Mouse (Mus musculus) olfactory bulb, adult 2 months (tissue): Measurements from ENCODE around the gene Phf7. TPM values are rescaled to one million over a fixed set of nuclear protein-coding genes. Genes with fewer than 3 reads are reported as not detected.

Experiments used
- H3K27ac ChIP-seq: fragments of 200-500 bp; 2 replicates; pipeline ENCODE4 v1.5.1; 2012; ENCODE audit warnings: low read depth, low read length; ENCODE audit not compliant: insufficient read depth
- H3K4me1 ChIP-seq: fragments of 200-500 bp; 2 replicates; pipeline ENCODE4 v1.6.1; 2012; ENCODE audit warnings: low read length; ENCODE audit not compliant: control insufficient read depth, insufficient read depth
- H3K4me3 ChIP-seq: fragments of 200-500 bp; 2 replicates; pipeline ENCODE4 v1.5.1; 2012; ENCODE audit warnings: mild to moderate bottlenecking, low read depth, low read length, moderate library complexity; ENCODE audit not compliant: insufficient read depth
- CTCF ChIP-seq: fragments of 200-500 bp; IDR thresholded peaks from 2 replicates; pipeline ENCODE4 v1.5.1; 2012; ENCODE audit warnings: low read depth, mild to moderate bottlenecking, low read length, moderate library complexity; ENCODE audit not compliant: insufficient read depth
- POLR2A ChIP-seq: fragments of 200-500 bp; IDR thresholded peaks from 2 replicates; pipeline ENCODE4 v1.6.1; 2012; ENCODE audit warnings: mild to moderate bottlenecking, low read depth, low read length, moderate library complexity; ENCODE audit not compliant: insufficient read depth
- WGBS: fragments of 180-500 bp; shearing (Covaris S2); methylation state at CpG from one replicate; pipeline ENCODE4 v1.1.7; 2018; 5-methylcytosine and 5-hydroxymethylcytosine counted together
- polyA plus RNA-seq: library from polyadenylated mRNA; stranded (reverse); fragments of >200 nt; gene quantifications from 2 replicates; pipeline ENCODE4 v1.2.4, GENCODE M21; 2012; ENCODE audit warnings: low replicate concordance; ENCODE audit not compliant: missing spikeins, insufficient read depth, insufficient read length

Gene Phf7
- polyA plus RNA-seq, 1 experiment: not detected

DNA sequence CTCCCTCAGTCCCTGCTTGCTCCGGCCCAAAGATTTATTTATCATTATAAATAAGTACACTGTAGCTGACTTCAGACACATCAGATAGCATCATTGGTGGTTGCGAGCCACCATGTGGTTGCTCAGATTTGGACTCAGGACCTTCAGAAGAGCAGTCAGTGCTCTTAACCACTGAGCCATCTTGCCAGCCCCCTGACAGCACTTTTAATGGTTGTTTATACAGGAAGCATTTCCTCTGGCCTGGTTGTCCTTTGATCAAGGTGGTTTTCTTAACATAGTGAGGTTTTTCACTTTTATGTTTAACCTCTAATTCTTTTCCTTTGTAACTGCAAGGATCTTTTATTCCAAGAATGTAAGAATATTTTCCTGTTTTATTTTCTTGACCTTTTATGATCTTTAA lies 56.7 kb downstream of the Phf7 start:
- Histone ChIP-seq H3K4me3 (no peak overlapping the region), H3K27ac (no peak overlapping the region), H3K4me1 (peaks cover 13% of the 10 kb centered on the region)
- TF ChIP-seq POLR2A (no peak), CTCF (no peak)
- 67% methylated on average over 2 of the region's 2 CpGs for WGBS

GRCm38 (mm10) chr14:31193791-31194190 lies 57.3 kb downstream of the Phf7 start:
- H3K27ac ChIP-seq: peak overlapping the region; percentile 89; the same call in 1 of the 2 replicates
- no peak overlapping the region for H3K4me3 ChIP-seq
- peaks cover 13% of the 10 kb centered on the region for H3K4me1 ChIP-seq
- 27% methylated on average over 7 of the region's 7 CpGs for WGBS
- TF ChIP-seq POLR2A (no peak), CTCF (no peak)

DNA sequence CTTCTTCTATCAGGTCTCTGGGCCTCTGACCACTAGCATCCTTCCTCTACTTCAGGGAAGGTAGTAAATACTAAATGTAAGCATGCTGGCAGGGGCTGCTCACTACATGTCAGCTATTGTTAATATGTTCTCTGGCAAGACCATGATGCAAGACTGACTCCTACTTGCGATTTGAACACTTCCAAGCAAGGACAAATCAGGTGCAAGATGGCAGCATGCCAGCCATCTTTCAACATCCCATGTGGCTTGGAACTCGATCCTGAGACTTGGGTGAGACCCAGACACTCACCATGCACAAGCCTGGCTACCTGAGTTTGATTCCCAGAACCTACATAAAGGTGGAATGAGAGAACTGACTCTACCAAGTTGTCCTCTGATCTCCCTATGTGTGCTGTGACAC lies 59.2 kb downstream of the Phf7 start:
- H3K4me1 ChIP-seq: peaks cover 13% of the 10 kb centered on the region
- H3K4me3 ChIP-seq: no peak overlapping the region
- TF ChIP-seq CTCF: no peak
- no peak for TF ChIP-seq POLR2A
- WGBS: 32% methylated on average over 2 of the region's 2 CpGs
- H3K27ac ChIP-seq: no peak overlapping the region

DNA sequence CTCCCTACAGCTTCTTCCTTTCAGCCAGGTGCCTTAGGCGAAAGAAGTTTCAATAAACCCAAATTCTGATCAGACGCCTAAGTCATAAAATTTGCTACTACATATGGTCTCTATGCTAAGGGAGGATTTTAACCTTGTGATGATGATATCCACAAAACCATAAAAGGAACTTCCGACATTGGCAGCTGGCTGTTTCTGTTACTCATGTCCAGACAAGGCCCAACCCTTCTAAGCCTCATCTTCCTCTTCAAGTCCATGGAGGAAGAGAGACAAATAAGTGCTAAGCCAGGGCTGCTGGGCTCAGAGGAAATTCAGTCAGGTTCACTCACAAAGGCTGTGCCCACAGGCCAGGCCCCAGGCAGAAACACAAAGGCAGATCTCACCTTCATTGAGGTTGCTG lies 61.8 kb downstream of the Phf7 start:
- no peak for TF ChIP-seq CTCF
- no peak for TF ChIP-seq POLR2A
- Histone ChIP-seq H3K4me3 (no peak overlapping the region), H3K4me1 (0 out of 2 replicates have a peak, but pooled peaks cover 2% of the 10 kb centered on the region), H3K27ac (no peak overlapping the region)
- 95% methylated on average over 3 of the region's 3 CpGs for WGBS

DNA sequence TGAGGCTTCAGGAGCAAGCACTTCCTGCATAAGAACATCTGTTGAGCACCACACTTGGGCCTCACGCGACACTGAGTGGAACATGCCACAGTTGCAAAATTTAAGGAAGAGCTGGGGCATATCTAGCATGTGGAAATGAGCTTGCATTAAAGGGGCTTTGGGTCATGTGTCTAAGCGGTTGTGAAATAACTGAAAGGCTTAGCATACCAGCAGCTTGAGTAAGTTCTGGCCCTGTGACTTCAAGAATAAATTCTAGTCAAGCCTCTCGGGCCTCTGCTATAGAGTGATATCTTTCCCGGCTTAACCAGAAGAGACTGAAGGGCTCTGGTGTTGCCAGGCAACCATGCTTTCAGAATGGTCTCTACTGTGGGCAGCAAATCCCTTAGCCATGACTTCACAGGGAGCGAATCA lies 62.3 kb downstream of the Phf7 start:
- Histone ChIP-seq H3K4me1 (0 out of 2 replicates have a peak, but pooled peaks cover 2% of the 10 kb centered on the region), H3K27ac (no peak overlapping the region), H3K4me3 (no peak overlapping the region)
- TF ChIP-seq POLR2A (no peak), CTCF (no peak)
- WGBS: 51% methylated on average over 6 of the region's 6 CpGs

Other genes starting within 250 kb of the Phf7 start
- not detected in 2 replicates for gene Glt8d1, start 249.9 kb downstream of the Phf7 start, polyA plus RNA-seq
- not detected in 2 replicates for gene Spcs1, start 249.6 kb downstream of the Phf7 start, polyA plus RNA-seq
- 82.9 and 393 TPM in 2 replicates for gene Pbrm1, start 232.2 kb downstream of the Phf7 start, polyA plus RNA-seq
- gene Gnl3, start 232.2 kb downstream of the Phf7 start, polyA plus RNA-seq: not detected in 2 replicates
- gene Smim4, start 122.4 kb downstream of the Phf7 start, polyA plus RNA-seq: not detected in 2 replicates
- gene Nt5dc2, start 120.3 kb downstream of the Phf7 start, polyA plus RNA-seq: not detected in 2 replicates
- not detected in 2 replicates for gene Stab1, start 82.7 kb downstream of the Phf7 start, polyA plus RNA-seq
- gene Tnnc1, start 43.0 kb downstream of the Phf7 start, polyA plus RNA-seq: not detected in 2 replicates
- 606 and 1,155 TPM in 2 replicates for gene Nisch, start 34.4 kb downstream of the Phf7 start, polyA plus RNA-seq
- gene Sema3g, start 33.5 kb downstream of the Phf7 start, polyA plus RNA-seq: not detected in 2 replicates
- not detected in 2 replicates for gene Bap1, start 133 bp upstream of the Phf7 start, polyA plus RNA-seq
- not detected in 2 replicates for gene Dnah1, start 72.6 kb upstream of the Phf7 start, polyA plus RNA-seq
- gene Capn7, start 85.3 kb upstream of the Phf7 start, polyA plus RNA-seq: not detected in 2 replicates
- gene Sh3bp5, start 184.8 kb upstream of the Phf7 start, polyA plus RNA-seq: not detected in 2 replicates
- not detected in 2 replicates for gene Eaf1, start 243.1 kb upstream of the Phf7 start, polyA plus RNA-seq
- not detected in 2 replicates for gene Mettl6, start 243.7 kb upstream of the Phf7 start, polyA plus RNA-seq